Mouse (Mus musculus): ENCODE data around the gene Cntnap5a.

- no peak for TF ChIP-seq POLR2A (IDR thresholded peaks at IDR 0.05; ENCODE audit: insufficient read depth, low read length)
- TF ChIP-seq EP300 (IDR thresholded peaks at IDR 0.05; ENCODE audit: insufficient read depth, low read depth, low read length), result no peak
- no peak for TF ChIP-seq CTCF (IDR thresholded peaks at IDR 0.05; ENCODE audit: low read depth, low read length)
Observed at GRCm38 (mm10) chr1:116616272-116616671, 931.7 kb downstream of the Cntnap5a start.

All from ES-Bruce4 (cell line).